Comparison of ENCODE assay signal across 7 mouse cellular contexts in genomic region chr2:29731545-29731944, GRCm38 (mm10). TPM values are rescaled to one million over a fixed set of nuclear protein-coding genes. Genes with fewer than 3 reads are reported as not detected.
DNase-seq lines count a peak whose midpoint lies in the region; TF ChIP-seq lines count a peak whose summit lies in the region.

No protein-coding gene starts in this region.

- H3K4me3 ChIP-seq in bone marrow, adult 2 months (replicated peaks; ENCODE audit: control insufficient read depth, low read depth, low read length) = no peak overlapping the region

- H3K4me1 ChIP-seq in bone marrow, adult 2 months (ENCODE audit: control insufficient read depth, insufficient read depth, low read length) = no peaks in the 10 kb centered on the region

- no peak for TF ChIP-seq POLR2A in bone marrow, adult 2 months (IDR thresholded peaks at IDR 0.05; ENCODE audit: borderline replicate concordance, control insufficient read depth, low read depth, low read length)

- TF ChIP-seq CTCF in bone marrow, adult 2 months (IDR thresholded peaks at IDR 0.05; ENCODE audit: control insufficient read depth, insufficient read depth, low read length) = peak; percentile 93

- WGBS in bone marrow, adult 2 months = 36% methylated on average over 3 of the region's 3 CpGs

- intact Hi-C loops in heart, postnatal 10 days (cut with DNase I) = loop anchor here (2.0 kb wide), 1 partner anchor 113 kb away; the partner anchor contains the start of gene Rapgef1

- DNase-seq in spleen, adult 18-20 months = peak; percentile 38 to 55
- no peak for DNase-seq in spleen, adult 12 weeks (ENCODE audit: low spot score)
- DNase-seq in heart, postnatal 10 days = peak; percentile 59 to 62
- DNase-seq in lung, postnatal 10 days = peak; percentile 57
- peak; percentile 63 for DNase-seq in thymus, postnatal 25 days
- DNase-seq in left cerebral cortex, adult 9 months (ENCODE audit: low spot score in 2 of 2) = no peak

- no peak overlapping the region for H3K27ac ChIP-seq in bone marrow, adult 2 months (ENCODE audit: control insufficient read depth, insufficient read depth, low read depth, low read length, poor library complexity)

RNA-seq across cellular contexts. Expression of gene Gm13420, which starts 19.9 kb away (rescaled TPM):
- not detected in 2 replicates for polyA plus RNA-seq in bone marrow, adult 2 months (2011; ENCODE audit: insufficient read depth, insufficient read length, low replicate concordance, missing spikeins)
- not detected for total RNA-seq in heart, postnatal 10 days (2021)

RNA-seq across cellular contexts. Expression of gene Gm13547, which starts 27.6 kb away (rescaled TPM):
- polyA plus RNA-seq in bone marrow, adult 2 months (2011; ENCODE audit: insufficient read depth, insufficient read length, low replicate concordance, missing spikeins) = not detected in 2 replicates
- total RNA-seq in heart, postnatal 10 days (2021) = not detected

RNA-seq across cellular contexts. Expression of gene Coq4, which starts 55.7 kb away (rescaled TPM):
- polyA plus RNA-seq in bone marrow, adult 2 months (2011; ENCODE audit: insufficient read depth, insufficient read length, low replicate concordance, missing spikeins) = 6.9 and 11.9 TPM in 2 replicates
- total RNA-seq in heart, postnatal 10 days (2021) = 10 to 100 TPM; 14.3 to 17.5 TPM

RNA-seq across cellular contexts. Expression of gene Trub2, which starts 56.8 kb away (rescaled TPM):
- 17.8 and 20.9 TPM in 2 replicates for polyA plus RNA-seq in bone marrow, adult 2 months (2011; ENCODE audit: insufficient read depth, insufficient read length, low replicate concordance, missing spikeins)
- 10 to 100 TPM; 37.2 to 37.4 TPM for total RNA-seq in heart, postnatal 10 days (2021)

Comparison
In these comparisons a context has a peak if more than half of its experiments do, and no peak if none do; other contexts are left out.
1. DNase-seq: peak in spleen, adult 18-20 months (2 of 2), heart, postnatal 10 days (2 of 2), lung, postnatal 10 days (single experiment) and thymus, postnatal 25 days (single experiment); none in spleen, adult 12 weeks (single experiment) and left cerebral cortex, adult 9 months (0 of 2).